Mouse (Mus musculus) forebrain, postnatal 0 days (tissue): ENCODE data around the gene Map3k1. TPM values are rescaled to one million over a fixed set of nuclear protein-coding genes. Genes with fewer than 3 reads are reported as not detected.

Experiments
- ATAC-seq: fragments of 200-750 bp; cut with Nextera tagmentation; 2 replicates; pipeline ENCODE4 v1.8.0; 2017; ENCODE audit warnings: mild to moderate bottlenecking, moderate library complexity
- DNase-seq: peaks from one replicate; pipeline ENCODE4 v3.0.0-alpha.2; 2015
- H3K27ac ChIP-seq: fragments of 300-500 bp; sonication (generic); 2 replicates; pipeline ENCODE4 v1.5.1; 2014; ENCODE audit warnings: low read depth, mild to moderate bottlenecking, antibody characterized with exemption, low read length, moderate library complexity, mixed read lengths
- H3K27me3 ChIP-seq: fragments of 300-500 bp; sonication (generic); 2 replicates; pipeline ENCODE4 v1.6.1; 2014; ENCODE audit warnings: mild to moderate bottlenecking, low read length, mixed read lengths; ENCODE audit not compliant: insufficient read depth
- H3K36me3 ChIP-seq: fragments of 300-500 bp; sonication (generic); 2 replicates; pipeline ENCODE4 v1.6.1; 2014; ENCODE audit warnings: mild to moderate bottlenecking, moderate library complexity; ENCODE audit not compliant: insufficient read depth
- H3K4me1 ChIP-seq: fragments of 300-500 bp; sonication (generic); 2 replicates; pipeline ENCODE4 v1.6.1; 2014; ENCODE audit warnings: antibody characterized with exemption; ENCODE audit not compliant: insufficient read depth
- H3K4me2 ChIP-seq: fragments of 300-500 bp; sonication (generic); 2 replicates; pipeline ENCODE4 v1.6.1; 2014; ENCODE audit warnings: low read depth, mild to moderate bottlenecking, moderate library complexity
- H3K4me3 ChIP-seq: fragments of 300-500 bp; sonication (generic); 2 replicates; pipeline ENCODE4 v1.5.1; 2014; ENCODE audit warnings: low read depth, low read length, mixed read lengths
- H3K9ac ChIP-seq: fragments of 300-500 bp; sonication (generic); 2 replicates; pipeline ENCODE4 v1.6.1; 2014; ENCODE audit warnings: mild to moderate bottlenecking
- H3K9me3 ChIP-seq: fragments of 300-500 bp; sonication (generic); 2 replicates; pipeline ENCODE4 v1.6.1; 2016; ENCODE audit warnings: low read length
- CTCF ChIP-seq: sonication (generic); IDR thresholded peaks from 2 replicates; pipeline ENCODE4 v1.5.1; 2016; ENCODE audit warnings: antibody characterized with exemption, control low read depth, low read depth
- WGBS: fragments of 180-500 bp; shearing (Covaris S2); extraction: QIAGEN DNeasy Blood & Tissue Kit; methylation state at CpG from one replicate; pipeline ENCODE4 v1.1.7; 2014; 5-methylcytosine and 5-hydroxymethylcytosine counted together
- polyA plus RNA-seq: library from polyadenylated mRNA; unstranded; fragments of >200 nt; fragmentation: Nextera tagmentation; extraction: Ambion mirVana; gene quantifications from 2 replicates; pipeline ENCODE4 v1.2.1, GENCODE M21; 2015
- total RNA-seq: library from RNA; depleted of rRNA; stranded (reverse); fragments of >200 nt; gene quantifications from 2 replicates; pipeline ENCODE4 v1.2.3, GENCODE M21; 2014

Map3k1 gene
- total and polyA plus RNA-seq, 2 experiments from 2014 or later, result 7.0 to 18.9 TPM

DNA sequence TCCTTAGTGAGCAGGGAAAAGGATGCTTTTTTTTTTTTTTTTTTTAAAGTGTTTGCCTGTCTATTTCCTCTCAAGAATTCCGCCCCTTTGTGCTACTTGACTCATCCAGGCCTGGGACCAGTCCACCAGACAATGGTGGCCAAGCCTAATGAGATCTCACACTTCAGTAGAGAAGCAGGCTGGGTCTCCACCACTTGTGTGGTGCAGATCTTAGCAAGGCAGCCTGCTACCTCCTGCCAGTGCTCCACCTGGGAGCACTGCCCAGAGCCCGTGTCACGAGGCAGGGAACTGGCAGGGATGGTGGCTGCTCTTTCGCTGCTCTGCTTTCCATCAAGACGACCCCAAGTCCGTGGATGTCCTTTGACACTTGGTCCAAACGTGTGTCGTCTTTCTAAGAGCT, 25.3 kb downstream of the Map3k1 start:
- no peak overlapping the region for H3K27ac ChIP-seq
- no peak overlapping the region for H3K9ac ChIP-seq
- no peak overlapping the region for H3K4me2 ChIP-seq
- H3K36me3 ChIP-seq, result no peaks in the 10 kb centered on the region
- ATAC-seq (no peak), DNase-seq (no peak)
- 75% methylated on average over 8 of the region's 8 CpGs for WGBS
- no peaks in the 10 kb centered on the region for H3K9me3 ChIP-seq
- no peaks in the 10 kb centered on the region for H3K4me1 ChIP-seq
- H3K27me3 ChIP-seq, result no peaks in the 10 kb centered on the region
- no peak for TF ChIP-seq CTCF
- no peak overlapping the region for H3K4me3 ChIP-seq

DNA sequence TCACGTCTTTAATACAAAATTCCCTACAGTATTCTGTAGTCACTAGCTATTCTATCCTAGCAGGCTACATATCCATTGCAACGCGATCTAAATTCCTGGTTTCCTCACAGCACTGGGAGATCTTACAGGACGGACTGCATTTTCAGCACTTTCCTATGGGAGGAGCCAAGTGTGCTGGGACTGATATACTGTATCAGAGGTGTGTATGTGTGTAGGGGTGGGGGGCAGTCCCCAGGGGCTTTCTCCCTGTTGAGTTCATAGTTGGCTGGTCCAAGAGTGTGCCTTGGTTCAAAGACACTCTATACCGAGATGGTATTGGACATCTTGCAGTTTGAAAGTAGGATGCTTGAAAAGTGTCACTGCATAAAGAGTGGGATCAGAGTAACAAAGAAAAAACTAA, 29.3 kb downstream of the Map3k1 start:
- Histone ChIP-seq H3K4me3 (no peak overlapping the region), H3K27me3 (no peaks in the 10 kb centered on the region), H3K9me3 (no peaks in the 10 kb centered on the region), H3K4me2 (no peak overlapping the region), H3K27ac (no peak overlapping the region), H3K4me1 (no peaks in the 10 kb centered on the region), H3K9ac (no peak overlapping the region), H3K36me3 (no peaks in the 10 kb centered on the region; the same call in 1 of the 2 replicates)
- no peak for TF ChIP-seq CTCF
- DNase-seq, result no peak
- WGBS, result 75% methylated on average over 5 of the region's 5 CpGs
- ATAC-seq, result no peak

GRCm38 (mm10) chr13:111778606-111779005, 30.2 kb downstream of the Map3k1 start:
- H3K4me1 ChIP-seq, result no peaks in the 10 kb centered on the region
- DNase-seq (no peak), ATAC-seq (no peak; the same call in 1 of the 2 replicates)
- no peak overlapping the region for H3K27ac ChIP-seq
- H3K4me3 ChIP-seq, result no peak overlapping the region
- H3K36me3 ChIP-seq, result no peaks in the 10 kb centered on the region; the same call in 1 of the 2 replicates
- no peak overlapping the region for H3K4me2 ChIP-seq
- no peak overlapping the region for H3K9ac ChIP-seq
- no peaks in the 10 kb centered on the region for H3K9me3 ChIP-seq
- no peak for TF ChIP-seq CTCF
- 77% methylated on average over 6 of the region's 6 CpGs for WGBS
- H3K27me3 ChIP-seq, result no peaks in the 10 kb centered on the region

DNA sequence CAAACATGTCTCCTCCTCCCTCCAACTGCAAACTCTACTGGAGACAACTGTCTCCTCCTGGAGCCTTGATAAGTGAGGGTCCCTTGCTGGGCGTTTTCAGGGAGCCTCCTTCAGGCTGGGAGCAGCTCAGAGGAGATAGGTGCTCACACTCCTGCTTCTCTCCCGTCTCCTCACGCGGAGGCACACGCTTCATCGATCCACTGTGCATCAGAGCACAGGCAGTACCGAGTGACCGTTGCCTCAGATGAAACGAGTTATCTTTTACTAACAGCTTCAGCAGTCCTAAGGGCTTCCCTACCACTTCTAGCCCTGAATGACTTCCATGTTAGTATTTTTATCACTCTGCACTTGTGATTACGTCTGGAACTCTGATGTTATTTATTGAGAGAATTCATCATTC, 30.9 kb downstream of the Map3k1 start:
- Histone ChIP-seq H3K4me1 (no peaks in the 10 kb centered on the region), H3K4me2 (no peak overlapping the region), H3K36me3 (no peaks in the 10 kb centered on the region; the same call in 1 of the 2 replicates), H3K27me3 (no peaks in the 10 kb centered on the region), H3K27ac (no peak overlapping the region), H3K9ac (no peak overlapping the region), H3K9me3 (no peaks in the 10 kb centered on the region), H3K4me3 (no peak overlapping the region)
- DNase-seq, result no peak
- no peak for ATAC-seq
- WGBS, result 73% methylated on average over 10 of the region's 10 CpGs
- TF ChIP-seq CTCF, result no peak

GRCm38 (mm10) chr13:111777179-111777578, 31.6 kb downstream of the Map3k1 start:
- no peak overlapping the region for H3K27ac ChIP-seq
- H3K4me1 ChIP-seq, result no peaks in the 10 kb centered on the region
- DNase-seq (peak; percentile 61), ATAC-seq (peak; percentile 90)
- no peaks in the 10 kb centered on the region for H3K27me3 ChIP-seq
- no peaks in the 10 kb centered on the region for H3K9me3 ChIP-seq
- H3K36me3 ChIP-seq, result peaks cover 4% of the 10 kb centered on the region; the same call in 1 of the 2 replicates
- WGBS, result 34% methylated on average over 7 of the region's 7 CpGs
- TF ChIP-seq CTCF, result no peak
- no peak overlapping the region for H3K9ac ChIP-seq
- no peak overlapping the region for H3K4me3 ChIP-seq
- no peak overlapping the region for H3K4me2 ChIP-seq

GRCm38 (mm10) chr13:111772075-111772474, 36.7 kb downstream of the Map3k1 start:
- H3K27me3 ChIP-seq, result no peaks in the 10 kb centered on the region
- H3K4me2 ChIP-seq, result no peak overlapping the region
- no peak overlapping the region for H3K4me3 ChIP-seq
- no peak for ATAC-seq
- no peak overlapping the region for H3K27ac ChIP-seq
- peaks cover 10% of the 10 kb centered on the region; the same call in 1 of the 2 replicates for H3K36me3 ChIP-seq
- 94% methylated on average over 8 of the region's 8 CpGs for WGBS
- H3K9me3 ChIP-seq, result no peaks in the 10 kb centered on the region
- no peak overlapping the region for H3K9ac ChIP-seq
- DNase-seq, result no peak
- no peak for TF ChIP-seq CTCF
- H3K4me1 ChIP-seq, result no peaks in the 10 kb centered on the region

DNA sequence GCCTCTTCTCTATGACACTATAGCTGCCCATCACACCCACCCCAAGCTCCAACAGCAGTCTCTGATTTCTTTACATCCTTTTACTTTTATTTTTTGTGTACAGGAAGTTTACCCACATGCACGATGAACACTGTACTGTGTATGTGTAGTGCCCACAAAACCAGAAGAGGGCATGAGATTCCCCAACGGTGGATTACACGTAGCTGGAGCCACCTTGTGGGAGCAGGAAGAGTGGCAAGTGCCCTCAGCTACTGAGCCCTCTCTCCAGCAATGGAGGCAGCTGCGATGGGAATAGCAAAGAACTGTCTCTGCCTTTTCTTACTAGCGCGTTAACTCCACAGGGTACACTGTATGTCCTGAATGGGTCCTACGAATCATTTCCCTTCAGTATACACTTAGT, 37.6 kb downstream of the Map3k1 start:
- peak; percentile 97 for ATAC-seq
- 44% methylated on average over 7 of the region's 7 CpGs for WGBS
- H3K36me3 ChIP-seq, result peaks cover 10% of the 10 kb centered on the region; the same call in 1 of the 2 replicates

GRCm38 (mm10) chr13:111770776-111771175, 38.0 kb downstream of the Map3k1 start:
- DNase-seq, result no peak
- Histone ChIP-seq H3K27me3 (no peaks in the 10 kb centered on the region), H3K4me3 (no peak overlapping the region), H3K27ac (no peak overlapping the region), H3K9me3 (no peaks in the 10 kb centered on the region), H3K9ac (no peak overlapping the region), H3K36me3 (peaks cover 10% of the 10 kb centered on the region; the same call in 1 of the 2 replicates), H3K4me2 (no peak overlapping the region), H3K4me1 (no peaks in the 10 kb centered on the region)
- WGBS, result 94% methylated on average over 9 of the region's 9 CpGs
- ATAC-seq, result no peak
- no peak for TF ChIP-seq CTCF

More for the DNA sequence above, 37.6 kb downstream of the Map3k1 start:
- H3K4me1 ChIP-seq, result no peaks in the 10 kb centered on the region
- peak; percentile 94 for TF ChIP-seq CTCF
- H3K9me3 ChIP-seq, result no peaks in the 10 kb centered on the region
- H3K4me3 ChIP-seq, result no peak overlapping the region
- peak; percentile 77 for DNase-seq
- no peak overlapping the region for H3K9ac ChIP-seq
- H3K27me3 ChIP-seq, result no peaks in the 10 kb centered on the region
- no peak overlapping the region for H3K4me2 ChIP-seq
- no peak overlapping the region for H3K27ac ChIP-seq
